Mouse (Mus musculus): ENCODE measurements around the gene Gmeb2. TPM values are rescaled to one million over a fixed set of nuclear protein-coding genes. Genes with fewer than 3 reads are reported as not detected.

The Gmeb2 gene
- polyA plus RNA-seq, 1 experiment = not detected

DNA sequence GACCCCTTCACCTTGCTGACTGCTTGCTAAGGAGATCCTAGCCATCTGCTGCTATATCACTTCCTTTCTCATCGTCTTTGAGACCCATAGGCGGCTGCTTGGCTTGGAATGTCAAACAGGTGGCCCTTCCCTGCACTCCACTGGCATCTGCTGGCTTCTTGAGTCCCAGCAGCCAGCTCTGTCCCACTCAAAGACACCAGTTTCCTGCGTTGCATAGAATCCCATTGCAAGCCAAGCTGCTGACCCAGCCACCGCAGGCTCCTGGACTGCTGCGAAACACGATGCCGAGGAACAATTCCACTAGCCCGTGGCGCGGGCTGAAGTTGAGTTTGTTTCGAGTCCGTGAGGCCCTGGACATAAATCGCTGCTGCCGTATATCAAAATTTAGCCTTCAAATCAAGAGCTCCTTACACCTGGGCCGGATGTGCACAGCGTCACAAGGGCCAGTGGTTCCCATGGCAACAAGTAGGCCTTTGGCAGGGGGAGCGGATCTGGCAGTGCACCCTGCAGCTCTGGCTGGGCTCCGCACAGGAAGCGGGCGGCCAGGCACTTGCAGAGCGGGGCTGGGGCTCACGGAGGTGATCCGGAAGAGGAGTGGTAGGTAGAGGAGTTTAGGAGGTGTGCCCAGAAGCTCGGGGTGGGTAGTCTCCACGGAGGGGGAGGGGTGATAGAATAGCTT, 68.2 kb downstream of the Gmeb2 start, which contains the start of gene Fndc11:
Gene Fndc11 (plus strand): TSS at position 476 of the 679 bp plus-strand sequence.
- Histone ChIP-seq H3K27ac (ENCODE audit: insufficient read depth, low read depth, low read length) (no peak within 1 kb of the TSS), H3K4me3 (ENCODE audit: insufficient read depth, low read depth, low read length) (peak within 1 kb of the TSS; percentile 17), H3K4me1 (ENCODE audit: control insufficient read depth, insufficient read depth, low read length) (peaks cover 9% of the 10 kb centered on the region)
- 7% methylated on average over 25 of the region's 25 CpGs for WGBS
- TF ChIP-seq CTCF (IDR thresholded peaks at IDR 0.05; ENCODE audit: insufficient read depth, low read depth, low read length) = 0 out of 2 replicates have a peak, but pooled peaks have one; percentile 16
- no peak for TF ChIP-seq POLR2A (IDR thresholded peaks at IDR 0.05; ENCODE audit: insufficient read depth, low read depth, low read length)

- H3K4me3 ChIP-seq (ENCODE audit: insufficient read depth, low read depth, low read length) = no peak overlapping the region
- no peak overlapping the region for H3K27ac ChIP-seq (ENCODE audit: insufficient read depth, low read depth, low read length)
- TF ChIP-seq CTCF (IDR thresholded peaks at IDR 0.05; ENCODE audit: insufficient read depth, low read depth, low read length) (no peak), POLR2A (IDR thresholded peaks at IDR 0.05; ENCODE audit: insufficient read depth, low read depth, low read length) (no peak)
- WGBS = 81% methylated on average over 5 of the region's 5 CpGs
- H3K4me1 ChIP-seq (ENCODE audit: control insufficient read depth, insufficient read depth, low read length) = peaks cover 9% of the 10 kb centered on the region
These were observed 68.9 kb downstream of the Gmeb2 start for GRCm38 (mm10) chr2:181218881-181219485.

DNA sequence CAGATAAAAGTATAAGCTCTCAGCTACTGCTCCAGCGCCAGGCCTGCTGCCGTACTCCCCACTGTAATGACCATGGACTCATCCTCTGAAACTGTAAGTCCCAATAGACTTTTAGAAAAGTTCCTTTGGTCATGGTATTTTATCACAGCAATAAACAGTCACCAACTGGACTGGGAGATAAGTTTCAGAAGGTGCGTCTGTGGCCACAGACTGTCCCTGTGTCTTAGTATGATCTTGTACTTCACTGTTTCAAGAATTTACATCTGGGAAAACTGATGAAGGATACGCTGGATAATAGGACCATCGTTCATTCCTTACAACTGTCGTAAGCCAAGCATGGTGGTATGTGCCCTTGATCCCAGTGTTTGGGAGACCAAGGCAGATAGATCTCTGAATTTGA, 71.8 kb downstream of the Gmeb2 start:
- peaks cover 21% of the 10 kb centered on the region for H3K4me1 ChIP-seq (ENCODE audit: control insufficient read depth, insufficient read depth, low read length)
- TF ChIP-seq POLR2A (IDR thresholded peaks at IDR 0.05; ENCODE audit: insufficient read depth, low read depth, low read length) = no peak
- TF ChIP-seq CTCF (IDR thresholded peaks at IDR 0.05; ENCODE audit: insufficient read depth, low read depth, low read length) = no peak
- H3K4me3 ChIP-seq (ENCODE audit: insufficient read depth, low read depth, low read length) = no peak overlapping the region
- WGBS = 97% methylated on average over 6 of the region's 6 CpGs
- no peak overlapping the region for H3K27ac ChIP-seq (ENCODE audit: insufficient read depth, low read depth, low read length)

DNA sequence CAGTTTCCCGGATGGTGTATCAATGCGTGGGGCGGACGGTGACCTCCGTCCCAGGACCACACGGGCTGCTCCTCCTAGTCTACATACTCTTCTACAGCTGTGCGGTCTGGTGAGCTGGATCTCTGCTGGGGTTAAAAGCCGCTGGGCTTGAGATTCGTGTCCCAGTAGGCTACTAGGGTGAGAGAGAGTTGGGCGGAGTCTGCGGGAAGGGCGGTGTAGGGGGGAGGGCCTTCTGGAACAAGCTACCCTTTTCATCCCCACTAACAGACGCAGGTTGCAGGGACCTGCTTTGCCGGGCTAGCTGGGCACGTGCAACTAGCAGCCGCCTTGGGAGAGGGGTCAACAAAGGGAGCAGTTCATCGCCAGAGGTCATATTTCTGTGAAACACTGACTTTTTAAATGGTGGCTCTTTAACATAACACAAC, 74.8 kb downstream of the Gmeb2 start, which contains the start of gene Srms:
Gene Srms (minus strand): TSS at position 165 of the 425 bp plus-strand sequence.
- no peak for TF ChIP-seq POLR2A (IDR thresholded peaks at IDR 0.05; ENCODE audit: insufficient read depth, low read depth, low read length)
- Histone ChIP-seq H3K4me3 (ENCODE audit: insufficient read depth, low read depth, low read length) (peak within 1 kb of the TSS; percentile 23; the same call in 1 of the 2 replicates), H3K4me1 (ENCODE audit: control insufficient read depth, insufficient read depth, low read length) (peaks cover 13% of the 10 kb centered on the region), H3K27ac (ENCODE audit: insufficient read depth, low read depth, low read length) (no peak within 1 kb of the TSS)
- WGBS = 7% methylated on average over 17 of the region's 17 CpGs

- WGBS = 5% methylated on average over 34 of the region's 34 CpGs
- TF ChIP-seq CTCF (IDR thresholded peaks at IDR 0.05; ENCODE audit: insufficient read depth, low read depth, low read length) (no peak), POLR2A (IDR thresholded peaks at IDR 0.05; ENCODE audit: insufficient read depth, low read depth, low read length) (no peak)
- no peak overlapping the region for H3K27ac ChIP-seq (ENCODE audit: insufficient read depth, low read depth, low read length)
- H3K4me1 ChIP-seq (ENCODE audit: control insufficient read depth, insufficient read depth, low read length) = peaks cover 13% of the 10 kb centered on the region
- peak overlapping the region; percentile 23; the same call in 1 of the 2 replicates for H3K4me3 ChIP-seq (ENCODE audit: insufficient read depth, low read depth, low read length)
These were observed 75.3 kb downstream of the Gmeb2 start for GRCm38 (mm10) chr2:181212389-181213020.

GRCm38 (mm10) chr2:181206118-181206517, 81.7 kb downstream of the Gmeb2 start:
- 84% methylated on average over 9 of the region's 9 CpGs for WGBS
- no peaks in the 10 kb centered on the region for H3K4me1 ChIP-seq (ENCODE audit: control insufficient read depth, insufficient read depth, low read length)
- no peak overlapping the region for H3K4me3 ChIP-seq (ENCODE audit: insufficient read depth, low read depth, low read length)
- TF ChIP-seq CTCF (IDR thresholded peaks at IDR 0.05; ENCODE audit: insufficient read depth, low read depth, low read length) (no peak), POLR2A (IDR thresholded peaks at IDR 0.05; ENCODE audit: insufficient read depth, low read depth, low read length) (no peak)
- no peak overlapping the region for H3K27ac ChIP-seq (ENCODE audit: insufficient read depth, low read depth, low read length)

- Histone ChIP-seq H3K4me1 (ENCODE audit: control insufficient read depth, insufficient read depth, low read length) (no peaks in the 10 kb centered on the region), H3K4me3 (ENCODE audit: insufficient read depth, low read depth, low read length) (no peak overlapping the region), H3K27ac (ENCODE audit: insufficient read depth, low read depth, low read length) (no peak overlapping the region)
- TF ChIP-seq POLR2A (IDR thresholded peaks at IDR 0.05; ENCODE audit: insufficient read depth, low read depth, low read length) = no peak
- no peak for TF ChIP-seq CTCF (IDR thresholded peaks at IDR 0.05; ENCODE audit: insufficient read depth, low read depth, low read length)
- WGBS = 94% methylated on average over 5 of the region's 5 CpGs
These were observed 82.2 kb downstream of the Gmeb2 start for GRCm38 (mm10) chr2:181205678-181206077.

DNA sequence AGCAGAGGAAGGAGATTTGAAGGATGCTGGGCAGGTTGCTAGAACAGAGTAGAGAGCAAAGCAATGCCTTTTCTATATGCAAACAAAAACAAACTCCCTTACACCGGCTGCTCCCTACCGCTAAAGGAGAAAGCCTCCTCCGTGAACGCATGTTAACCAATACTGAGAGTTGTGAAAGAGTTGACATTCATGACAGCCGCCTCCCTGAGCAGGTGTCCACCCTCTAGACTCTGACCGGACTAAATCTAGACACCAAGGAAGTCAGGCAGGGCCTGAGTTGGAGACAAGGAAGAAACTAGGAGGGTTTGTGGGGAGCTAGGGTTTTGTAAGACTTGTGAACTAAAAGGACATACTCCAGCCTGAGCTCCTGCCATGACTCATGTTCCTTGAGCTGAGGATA, 84.9 kb downstream of the Gmeb2 start:
- TF ChIP-seq CTCF (IDR thresholded peaks at IDR 0.05; ENCODE audit: insufficient read depth, low read depth, low read length) (no peak), POLR2A (IDR thresholded peaks at IDR 0.05; ENCODE audit: insufficient read depth, low read depth, low read length) (no peak)
- 75% methylated on average over 6 of the region's 6 CpGs for WGBS

DNA sequence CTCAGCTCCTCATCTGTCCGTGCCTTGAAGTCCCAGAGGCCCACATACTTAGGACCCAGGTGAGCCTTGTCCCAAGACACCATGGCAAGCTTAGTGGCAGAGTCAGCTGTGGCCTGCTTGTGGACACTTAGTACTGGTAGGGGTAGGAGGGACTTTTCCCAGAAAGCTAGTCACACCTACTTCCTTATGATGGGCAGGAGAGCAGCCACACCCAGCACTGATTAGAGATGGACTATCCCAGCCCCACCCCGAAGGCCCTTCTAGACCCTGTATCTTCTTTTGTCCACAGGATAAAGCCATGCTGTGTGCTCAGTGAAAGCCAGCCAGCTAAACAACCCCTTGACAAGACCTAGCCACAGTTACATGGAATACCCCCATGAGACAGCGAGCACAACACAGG, 85.4 kb downstream of the Gmeb2 start, which contains the start of gene Ptk6:
Gene Ptk6 (minus strand): TSS at position 368 of the 400 bp plus-strand sequence.
- no peak for TF ChIP-seq POLR2A (IDR thresholded peaks at IDR 0.05; ENCODE audit: insufficient read depth, low read depth, low read length)
- Histone ChIP-seq H3K4me3 (ENCODE audit: insufficient read depth, low read depth, low read length) (no peak within 1 kb of the TSS), H3K4me1 (ENCODE audit: control insufficient read depth, insufficient read depth, low read length) (no peaks in the 10 kb centered on the region), H3K27ac (ENCODE audit: insufficient read depth, low read depth, low read length) (no peak within 1 kb of the TSS)
- WGBS = 85% methylated on average over 3 of the region's 3 CpGs

More for the DNA sequence above, 84.9 kb downstream of the Gmeb2 start:
- Histone ChIP-seq H3K27ac (ENCODE audit: insufficient read depth, low read depth, low read length) (no peak overlapping the region), H3K4me3 (ENCODE audit: insufficient read depth, low read depth, low read length) (no peak overlapping the region), H3K4me1 (ENCODE audit: control insufficient read depth, insufficient read depth, low read length) (no peaks in the 10 kb centered on the region)
